Mouse (Mus musculus): Measurements from ENCODE around the gene Nop58. TPM values are rescaled to one million over a fixed set of nuclear protein-coding genes. Genes with fewer than 3 reads are reported as not detected.
A peak's percentile ranks its signal among the peaks of the same experiment; 100 is the strongest.

The Nop58 gene
- polyA plus RNA-seq, 1 experiment from 2014 or later: 347 TPM

DNA sequence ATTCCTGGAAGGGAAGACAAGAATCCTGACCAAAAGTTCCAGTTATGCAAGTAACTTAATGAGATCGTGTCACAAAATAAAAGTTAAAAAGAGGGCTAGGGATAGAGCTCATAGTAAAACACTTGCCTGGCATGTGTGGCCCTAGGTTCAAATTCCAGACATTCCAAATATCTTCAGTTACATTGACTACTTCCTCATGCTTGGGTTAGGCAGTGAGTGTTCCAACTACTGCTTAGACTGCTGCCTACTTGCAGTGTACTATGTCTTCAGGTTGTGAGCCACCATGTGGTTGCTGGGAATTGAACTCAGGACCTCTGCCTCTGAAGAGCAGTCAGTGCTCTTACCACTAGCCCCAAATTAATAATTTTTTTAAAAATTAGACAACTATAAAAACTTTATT lies 2.7 kb downstream of the Nop58 start:
- Histone ChIP-seq H3K9ac (replicated peaks; ENCODE audit: low read length) (no peak overlapping the region), H3K27me3 (ENCODE audit: control insufficient read depth, insufficient read depth, low read length) (no peaks in the 10 kb centered on the region), H3K9me3 (replicated peaks; ENCODE audit: control insufficient read depth, low read length) (no peaks in the 10 kb centered on the region), H3K36me3 (replicated peaks; ENCODE audit: control insufficient read depth, insufficient read depth, low read depth, low read length) (no peaks in the 10 kb centered on the region), H3K4me3 (ENCODE audit: low read depth, low read length) (no peak overlapping the region), H3K4me1 (ENCODE audit: control insufficient read depth, insufficient read depth, low read length) (peaks cover 3% of the 10 kb centered on the region; the same call in 1 of the 2 replicates), H3K27ac (replicated peaks; ENCODE audit: low read depth, low read length) (no peak overlapping the region), H3K4me2 (ENCODE audit: low read depth, low read length) (no peak overlapping the region)
- DNase-seq (ENCODE audit: low spot score): peak; percentile 17
- 59% methylated on average over 1 of the region's 1 CpGs for WGBS
- no peak for ATAC-seq (replicated peaks; ENCODE audit: insufficient number of reproducible peaks, low FRiP score, low TSS enrichment, low read depth)

DNA sequence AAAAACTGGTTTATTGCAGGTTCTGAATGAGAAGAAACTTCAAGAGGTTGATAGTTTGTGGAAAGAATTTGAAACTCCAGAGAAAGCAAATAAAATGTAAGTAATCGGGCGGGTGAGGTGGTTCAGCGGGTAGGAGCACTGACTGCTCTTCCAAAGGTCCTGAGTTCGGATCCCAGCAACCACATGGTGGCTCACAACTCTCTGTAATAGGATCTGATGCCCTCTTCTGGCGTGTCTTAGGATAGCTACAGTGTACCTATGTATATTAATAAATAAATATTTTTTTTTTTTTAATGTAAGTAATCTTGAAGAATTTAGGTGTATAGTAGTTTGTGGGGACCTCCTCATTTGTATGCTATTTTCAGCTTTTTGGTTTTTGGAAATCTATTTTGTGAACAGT lies 5.7 kb downstream of the Nop58 start:
- no peak overlapping the region for H3K4me2 ChIP-seq (ENCODE audit: low read depth, low read length)
- ATAC-seq (replicated peaks; ENCODE audit: insufficient number of reproducible peaks, low FRiP score, low TSS enrichment, low read depth) (no peak), DNase-seq (ENCODE audit: low spot score) (no peak)
- H3K4me3 ChIP-seq (ENCODE audit: low read depth, low read length): no peak overlapping the region
- 92% methylated on average over 5 of the region's 5 CpGs for WGBS
- H3K9me3 ChIP-seq (replicated peaks; ENCODE audit: control insufficient read depth, low read length): no peaks in the 10 kb centered on the region
- peaks cover 3% of the 10 kb centered on the region; the same call in 1 of the 2 replicates for H3K4me1 ChIP-seq (ENCODE audit: control insufficient read depth, insufficient read depth, low read length)
- no peak overlapping the region for H3K27ac ChIP-seq (replicated peaks; ENCODE audit: low read depth, low read length)
- peaks cover 3% of the 10 kb centered on the region for H3K36me3 ChIP-seq (replicated peaks; ENCODE audit: control insufficient read depth, insufficient read depth, low read depth, low read length)
- no peak overlapping the region for H3K9ac ChIP-seq (replicated peaks; ENCODE audit: low read length)
- H3K27me3 ChIP-seq (ENCODE audit: control insufficient read depth, insufficient read depth, low read length): no peaks in the 10 kb centered on the region

DNA sequence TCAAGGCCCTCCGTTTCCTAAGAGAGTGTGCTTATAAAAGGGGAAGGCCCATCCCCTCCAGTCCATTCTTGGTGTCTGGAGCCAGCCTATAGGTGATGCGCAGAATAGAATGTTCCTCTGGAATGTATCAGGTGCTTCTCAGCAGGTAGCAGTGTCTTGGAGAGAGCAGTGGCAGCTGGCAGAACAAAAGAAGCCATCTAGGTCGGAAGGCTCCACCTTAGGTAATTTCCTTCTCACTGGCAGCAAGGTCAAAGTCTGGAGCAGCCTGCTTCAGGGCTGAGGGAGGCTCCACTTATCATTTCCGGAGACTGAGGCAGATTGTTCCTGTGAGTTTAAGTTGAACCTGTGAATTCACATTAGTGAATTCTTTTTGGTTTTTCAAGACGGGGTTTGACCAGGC lies 13.0 kb downstream of the Nop58 start:
- Histone ChIP-seq H3K27ac (replicated peaks; ENCODE audit: low read depth, low read length) (no peak overlapping the region), H3K4me3 (ENCODE audit: low read depth, low read length) (no peak overlapping the region), H3K36me3 (replicated peaks; ENCODE audit: control insufficient read depth, insufficient read depth, low read depth, low read length) (peaks cover 9% of the 10 kb centered on the region), H3K27me3 (ENCODE audit: control insufficient read depth, insufficient read depth, low read length) (no peaks in the 10 kb centered on the region), H3K9ac (replicated peaks; ENCODE audit: low read length) (no peak overlapping the region), H3K9me3 (replicated peaks; ENCODE audit: control insufficient read depth, low read length) (no peaks in the 10 kb centered on the region), H3K4me1 (ENCODE audit: control insufficient read depth, insufficient read depth, low read length) (no peaks in the 10 kb centered on the region), H3K4me2 (ENCODE audit: low read depth, low read length) (no peak overlapping the region)
- WGBS: 85% methylated on average over 5 of the region's 5 CpGs
- ATAC-seq (replicated peaks; ENCODE audit: insufficient number of reproducible peaks, low FRiP score, low TSS enrichment, low read depth): no peak
- DNase-seq (ENCODE audit: low spot score): no peak

DNA sequence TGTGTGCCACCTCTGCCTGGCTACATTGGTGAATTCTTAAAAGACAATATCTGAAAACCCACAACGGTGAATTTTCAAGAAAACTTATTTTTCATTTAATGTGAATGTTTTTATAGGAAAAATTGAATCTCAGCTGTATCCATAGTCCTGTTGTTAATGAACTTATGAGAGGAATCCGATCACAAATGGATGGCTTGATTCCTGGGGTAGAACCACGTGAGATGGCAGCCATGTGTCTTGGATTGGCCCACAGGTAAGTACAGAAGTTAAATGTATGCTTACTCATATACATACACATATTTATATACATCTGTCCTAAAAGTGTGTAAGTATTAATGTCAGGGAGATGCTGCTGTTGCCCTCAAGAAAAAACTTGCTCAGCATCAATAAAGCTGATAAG lies 13.4 kb downstream of the Nop58 start:
- DNase-seq (ENCODE audit: low spot score) (no peak), ATAC-seq (replicated peaks; ENCODE audit: insufficient number of reproducible peaks, low FRiP score, low TSS enrichment, low read depth) (no peak)
- 94% methylated on average over 3 of the region's 3 CpGs for WGBS
- Histone ChIP-seq H3K9me3 (replicated peaks; ENCODE audit: control insufficient read depth, low read length) (no peaks in the 10 kb centered on the region), H3K9ac (replicated peaks; ENCODE audit: low read length) (no peak overlapping the region), H3K27me3 (ENCODE audit: control insufficient read depth, insufficient read depth, low read length) (no peaks in the 10 kb centered on the region), H3K27ac (replicated peaks; ENCODE audit: low read depth, low read length) (no peak overlapping the region), H3K4me2 (ENCODE audit: low read depth, low read length) (no peak overlapping the region), H3K4me1 (ENCODE audit: control insufficient read depth, insufficient read depth, low read length) (no peaks in the 10 kb centered on the region), H3K36me3 (replicated peaks; ENCODE audit: control insufficient read depth, insufficient read depth, low read depth, low read length) (peaks cover 9% of the 10 kb centered on the region), H3K4me3 (ENCODE audit: low read depth, low read length) (no peak overlapping the region)

DNA sequence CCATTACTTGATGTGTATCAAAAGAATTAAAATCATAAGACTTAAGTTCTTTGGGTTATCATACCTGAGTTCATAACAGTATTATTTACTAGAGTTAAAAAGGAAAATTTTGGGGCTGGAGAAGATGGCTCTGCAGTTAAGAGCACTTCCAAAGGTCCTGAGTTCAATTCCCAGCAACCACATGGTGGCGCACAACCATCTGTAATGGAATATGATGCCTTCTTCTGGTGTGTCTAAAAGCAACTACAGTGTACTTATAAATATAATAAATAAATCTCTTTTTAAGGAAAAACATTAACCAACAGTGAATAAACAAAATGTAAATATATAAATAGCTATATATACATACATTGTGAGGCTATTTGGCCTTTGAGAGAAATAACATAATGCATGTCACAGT lies 17.0 kb downstream of the Nop58 start:
- H3K4me1 ChIP-seq (ENCODE audit: control insufficient read depth, insufficient read depth, low read length): no peaks in the 10 kb centered on the region
- H3K27me3 ChIP-seq (ENCODE audit: control insufficient read depth, insufficient read depth, low read length): no peaks in the 10 kb centered on the region
- H3K27ac ChIP-seq (replicated peaks; ENCODE audit: low read depth, low read length): no peak overlapping the region
- no peak for DNase-seq (ENCODE audit: low spot score)
- 98% methylated on average over 1 of the region's 1 CpGs for WGBS
- H3K9ac ChIP-seq (replicated peaks; ENCODE audit: low read length): no peak overlapping the region
- no peak overlapping the region for H3K4me2 ChIP-seq (ENCODE audit: low read depth, low read length)
- peaks cover 7% of the 10 kb centered on the region for H3K36me3 ChIP-seq (replicated peaks; ENCODE audit: control insufficient read depth, insufficient read depth, low read depth, low read length)
- no peak for ATAC-seq (replicated peaks; ENCODE audit: insufficient number of reproducible peaks, low FRiP score, low TSS enrichment, low read depth)
- H3K9me3 ChIP-seq (replicated peaks; ENCODE audit: control insufficient read depth, low read length): no peaks in the 10 kb centered on the region
- H3K4me3 ChIP-seq (ENCODE audit: low read depth, low read length): no peak overlapping the region

DNA sequence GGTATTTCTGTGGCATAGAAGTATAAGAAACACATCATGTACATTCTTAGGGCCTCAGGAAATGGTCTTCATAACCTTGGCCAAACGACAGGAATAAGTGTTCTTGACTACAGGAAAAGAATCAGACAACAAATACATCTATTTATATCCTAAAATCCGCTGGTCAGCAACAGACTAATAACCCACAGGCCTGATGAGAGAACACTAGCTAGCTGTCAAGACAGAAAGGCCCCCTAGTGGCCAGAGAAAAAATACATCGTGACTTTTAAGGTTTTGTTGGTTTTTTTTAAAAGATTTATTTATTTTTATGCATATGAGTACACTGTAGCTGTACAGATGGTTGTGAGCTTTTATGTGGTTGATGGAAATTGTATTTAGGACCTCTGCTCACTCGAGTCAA lies 35.1 kb downstream of the Nop58 start:
- Histone ChIP-seq H3K4me3 (ENCODE audit: low read depth, low read length) (no peak overlapping the region), H3K27ac (replicated peaks; ENCODE audit: low read depth, low read length) (no peak overlapping the region), H3K9ac (replicated peaks; ENCODE audit: low read length) (no peak overlapping the region), H3K27me3 (ENCODE audit: control insufficient read depth, insufficient read depth, low read length) (no peaks in the 10 kb centered on the region), H3K4me2 (ENCODE audit: low read depth, low read length) (no peak overlapping the region), H3K4me1 (ENCODE audit: control insufficient read depth, insufficient read depth, low read length) (no peaks in the 10 kb centered on the region), H3K36me3 (replicated peaks; ENCODE audit: control insufficient read depth, insufficient read depth, low read depth, low read length) (no peaks in the 10 kb centered on the region; the same call in 1 of the 2 replicates), H3K9me3 (replicated peaks; ENCODE audit: control insufficient read depth, low read length) (no peaks in the 10 kb centered on the region)
- ATAC-seq (replicated peaks; ENCODE audit: insufficient number of reproducible peaks, low FRiP score, low TSS enrichment, low read depth): no peak
- peak; percentile 77 for DNase-seq (ENCODE audit: low spot score)
- 46% methylated on average over 4 of the region's 4 CpGs for WGBS

DNA sequence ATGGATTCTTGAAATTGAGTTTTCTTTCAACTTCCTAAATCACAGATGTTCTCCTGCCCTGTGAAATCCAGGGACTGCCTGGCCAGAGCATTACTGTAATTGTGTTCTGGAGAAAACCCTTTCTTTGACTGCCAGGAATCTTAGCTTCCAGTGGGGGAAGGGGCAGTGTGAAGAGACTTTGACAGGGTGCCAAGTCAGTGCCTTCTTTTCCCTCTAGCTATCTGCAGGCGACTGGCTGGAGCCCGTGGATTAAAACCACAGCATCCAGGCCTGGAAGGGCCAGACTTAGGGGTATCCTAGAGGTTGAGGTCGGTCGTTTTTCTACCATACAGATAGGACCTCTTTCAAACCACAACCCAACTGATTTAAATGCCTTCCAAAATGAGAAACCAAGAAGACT lies 40.9 kb downstream of the Nop58 start:
- no peak overlapping the region for H3K4me3 ChIP-seq (ENCODE audit: low read depth, low read length)
- H3K4me2 ChIP-seq (ENCODE audit: low read depth, low read length): no peak overlapping the region
- no peaks in the 10 kb centered on the region for H3K9me3 ChIP-seq (replicated peaks; ENCODE audit: control insufficient read depth, low read length)
- no peak for DNase-seq (ENCODE audit: low spot score)
- H3K9ac ChIP-seq (replicated peaks; ENCODE audit: low read length): no peak overlapping the region
- no peak overlapping the region for H3K27ac ChIP-seq (replicated peaks; ENCODE audit: low read depth, low read length)
- ATAC-seq (replicated peaks; ENCODE audit: insufficient number of reproducible peaks, low FRiP score, low TSS enrichment, low read depth): no peak
- no peaks in the 10 kb centered on the region for H3K4me1 ChIP-seq (ENCODE audit: control insufficient read depth, insufficient read depth, low read length)
- no peaks in the 10 kb centered on the region for H3K27me3 ChIP-seq (ENCODE audit: control insufficient read depth, insufficient read depth, low read length)
- no peaks in the 10 kb centered on the region for H3K36me3 ChIP-seq (replicated peaks; ENCODE audit: control insufficient read depth, insufficient read depth, low read depth, low read length)
- WGBS: 72% methylated on average over 4 of the region's 4 CpGs

DNA sequence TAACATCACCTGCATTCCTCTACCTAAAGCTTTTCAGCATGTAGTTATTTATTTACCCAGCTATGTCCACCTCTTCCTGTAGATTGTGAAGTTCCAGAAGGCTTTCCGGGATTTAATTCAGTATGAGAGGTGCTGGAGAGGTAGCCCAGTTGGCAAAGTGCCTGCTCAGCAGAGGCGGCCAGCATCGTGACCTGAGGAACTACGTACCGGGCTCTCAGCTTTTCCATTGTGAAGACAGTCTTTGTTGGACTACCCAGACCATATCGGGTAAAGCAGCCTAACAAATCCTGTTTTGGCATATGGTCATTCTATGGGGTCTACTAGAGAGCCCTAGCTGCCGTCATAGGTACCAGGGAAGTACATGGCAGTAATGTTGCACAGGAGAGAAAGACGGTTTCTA lies 45.3 kb downstream of the Nop58 start:
- DNase-seq (ENCODE audit: low spot score) (no peak), ATAC-seq (replicated peaks; ENCODE audit: insufficient number of reproducible peaks, low FRiP score, low TSS enrichment, low read depth) (no peak)
- Histone ChIP-seq H3K4me3 (ENCODE audit: low read depth, low read length) (no peak overlapping the region), H3K9ac (replicated peaks; ENCODE audit: low read length) (no peak overlapping the region), H3K27ac (replicated peaks; ENCODE audit: low read depth, low read length) (no peak overlapping the region), H3K36me3 (replicated peaks; ENCODE audit: control insufficient read depth, insufficient read depth, low read depth, low read length) (no peaks in the 10 kb centered on the region), H3K27me3 (ENCODE audit: control insufficient read depth, insufficient read depth, low read length) (no peaks in the 10 kb centered on the region), H3K4me1 (ENCODE audit: control insufficient read depth, insufficient read depth, low read length) (no peaks in the 10 kb centered on the region), H3K4me2 (ENCODE audit: low read depth, low read length) (no peak overlapping the region), H3K9me3 (replicated peaks; ENCODE audit: control insufficient read depth, low read length) (no peaks in the 10 kb centered on the region)
- 91% methylated on average over 8 of the region's 8 CpGs for WGBS

All from embryonic facial prominence, embryonic 11.5 days (tissue).